Mouse (Mus musculus) thymus, adult 2 months (tissue): ENCODE data around the gene 1700018F24Rik. TPM values are rescaled to one million over a fixed set of nuclear protein-coding genes. Genes with fewer than 3 reads are reported as not detected.
"Not testable (repeated sequence)": the region's sequence is repeated elsewhere in the genome, so short reads cannot be mapped to it uniquely, and the experiment has no call there.

Source experiments
- DNase-seq: peaks from one replicate; pipeline ENCODE4 v3.0.0; 2021
- H3K27ac ChIP-seq: fragments of 200-500 bp; 2 replicates; pipeline ENCODE4 v1.5.1; 2012; ENCODE audit warnings: low read length, control low read depth; ENCODE audit not compliant: control insufficient read depth, insufficient read depth
- H3K27me3 ChIP-seq: fragments of 200-500 bp; 2 replicates; pipeline ENCODE4 v1.6.1; 2012; ENCODE audit warnings: mild to moderate bottlenecking, low read length, moderate library complexity, mixed read lengths; ENCODE audit not compliant: control insufficient read depth, insufficient read depth
- H3K36me3 ChIP-seq: fragments of 200-500 bp; 2 replicates; pipeline ENCODE4 v1.6.1; 2012; ENCODE audit warnings: mild to moderate bottlenecking, low read length, moderate library complexity; ENCODE audit not compliant: control insufficient read depth, insufficient read depth
- H3K4me1 ChIP-seq: fragments of 200-500 bp; replicated peaks from 2 replicates; pipeline ENCODE4 v1.6.1; 2012; ENCODE audit warnings: low read length; ENCODE audit not compliant: control insufficient read depth, insufficient read depth
- H3K4me3 ChIP-seq: fragments of 200-500 bp; 2 replicates; pipeline ENCODE4 v1.5.1; 2012; ENCODE audit warnings: mild to moderate bottlenecking, low read length, control low read depth, moderate library complexity; ENCODE audit not compliant: control insufficient read depth, insufficient read depth
- CTCF ChIP-seq: fragments of 200-500 bp; IDR thresholded peaks from 2 replicates; pipeline ENCODE4 v1.5.1; 2012; ENCODE audit warnings: mild to moderate bottlenecking, control low read depth, low read length, moderate library complexity, borderline replicate concordance; ENCODE audit not compliant: control insufficient read depth, poor library complexity, insufficient read depth; ENCODE audit errors: extremely low read depth
- POLR2A ChIP-seq: fragments of 200-500 bp; IDR thresholded peaks from 2 replicates; pipeline ENCODE4 v1.6.1; 2012; ENCODE audit warnings: mild to moderate bottlenecking, low read length, control low read depth, moderate library complexity; ENCODE audit not compliant: control insufficient read depth, poor library complexity, insufficient read depth; ENCODE audit errors: extremely low read depth
- WGBS: fragments of 180-500 bp; shearing (Covaris S2); methylation state at CpG from one replicate; pipeline ENCODE4 v1.1.7; 2018; 5-methylcytosine and 5-hydroxymethylcytosine counted together
- polyA plus RNA-seq: library from polyadenylated mRNA; depleted of rRNA; stranded (reverse); fragments of >200 nt; gene quantifications from 2 replicates; pipeline ENCODE4 v1.2.3, GENCODE M21; 2012; rRNA removed

1700018F24Rik gene
- not detected in 2 replicates for polyA plus RNA-seq

DNA sequence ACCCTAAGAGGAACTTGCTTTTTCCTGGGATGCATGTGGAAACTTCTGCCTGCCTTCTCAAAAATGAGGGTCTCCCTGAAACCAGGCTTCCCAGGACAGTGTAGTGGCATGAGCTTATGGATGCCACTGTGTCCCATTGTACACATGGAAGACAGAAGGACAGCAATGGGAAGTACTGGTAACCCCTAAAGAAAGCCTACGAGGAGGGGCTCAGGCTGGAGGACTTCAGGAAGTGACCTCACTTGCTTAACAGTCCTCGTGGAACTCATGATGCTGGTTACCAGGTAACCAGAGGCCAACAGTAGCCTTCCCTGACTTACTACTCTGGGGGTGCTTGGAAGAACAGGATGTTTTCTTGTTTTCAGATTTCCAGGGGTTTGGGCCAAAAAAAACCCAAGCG lies at the start of gene 1700018F24Rik:
1700018F24Rik (plus strand) TSS at position 301 of the 400 bp plus-strand sequence.
- H3K36me3 ChIP-seq, H3K27ac ChIP-seq, H3K4me3 ChIP-seq, DNase-seq, H3K4me1 ChIP-seq, H3K27me3 ChIP-seq: not testable (repeated sequence)
- WGBS = 47% methylated on average over 3 of the region's 3 CpGs

DNA sequence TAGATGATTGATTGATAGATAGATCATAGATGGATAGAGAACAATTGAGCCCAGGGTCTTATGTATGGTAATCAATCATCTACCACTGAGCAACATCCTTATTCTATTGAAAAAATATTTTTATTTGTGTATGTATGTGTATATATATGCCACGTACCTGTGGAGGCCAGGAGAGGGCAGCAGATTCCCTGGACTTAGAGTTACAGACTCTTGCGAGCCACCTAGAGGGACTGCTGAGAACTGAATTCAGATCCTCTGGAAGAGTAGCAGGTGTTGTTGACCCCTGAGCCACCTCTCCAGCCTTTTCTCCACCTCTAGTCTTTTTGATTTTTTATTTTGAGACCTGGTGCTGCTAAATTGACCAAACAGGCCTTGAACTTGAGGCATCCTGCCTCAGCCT lies 44.3 kb upstream of the 1700018F24Rik start:
- TF ChIP-seq CTCF = no peak
- no peak for TF ChIP-seq POLR2A
- Histone ChIP-seq H3K27ac (no peak overlapping the region), H3K4me3 (no peak overlapping the region), H3K4me1 (no peaks in the 10 kb centered on the region), H3K36me3 (no peaks in the 10 kb centered on the region), H3K27me3 (no peaks in the 10 kb centered on the region)
- peak; percentile 16 for DNase-seq
- 77% methylated on average over 2 of the region's 2 CpGs for WGBS

DNA sequence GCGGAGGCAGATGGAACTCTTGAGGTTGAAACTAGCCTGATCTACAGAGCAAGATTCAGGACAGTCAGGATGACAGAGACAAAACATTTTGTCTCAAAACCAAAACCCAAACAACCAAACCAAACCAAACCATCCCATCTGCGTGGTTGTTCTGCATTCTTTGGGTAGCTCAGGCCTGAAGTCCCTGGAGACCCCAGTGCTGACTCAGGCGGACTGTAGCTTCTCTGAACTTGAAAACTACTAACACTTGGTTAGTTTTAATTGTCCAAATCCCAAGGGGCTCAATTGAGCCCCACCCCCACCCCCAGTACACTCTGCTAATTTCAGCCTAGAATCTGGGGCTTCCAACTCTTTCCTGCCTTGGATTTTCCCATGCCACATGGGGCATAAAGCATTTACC lies 39.4 kb upstream of the 1700018F24Rik start:
- Histone ChIP-seq H3K27ac (no peak overlapping the region), H3K36me3 (no peaks in the 10 kb centered on the region), H3K4me3 (no peak overlapping the region), H3K4me1 (no peaks in the 10 kb centered on the region), H3K27me3 (no peaks in the 10 kb centered on the region)
- no peak for DNase-seq
- TF ChIP-seq POLR2A (no peak), CTCF (no peak)
- WGBS = 87% methylated on average over 3 of the region's 3 CpGs

DNA sequence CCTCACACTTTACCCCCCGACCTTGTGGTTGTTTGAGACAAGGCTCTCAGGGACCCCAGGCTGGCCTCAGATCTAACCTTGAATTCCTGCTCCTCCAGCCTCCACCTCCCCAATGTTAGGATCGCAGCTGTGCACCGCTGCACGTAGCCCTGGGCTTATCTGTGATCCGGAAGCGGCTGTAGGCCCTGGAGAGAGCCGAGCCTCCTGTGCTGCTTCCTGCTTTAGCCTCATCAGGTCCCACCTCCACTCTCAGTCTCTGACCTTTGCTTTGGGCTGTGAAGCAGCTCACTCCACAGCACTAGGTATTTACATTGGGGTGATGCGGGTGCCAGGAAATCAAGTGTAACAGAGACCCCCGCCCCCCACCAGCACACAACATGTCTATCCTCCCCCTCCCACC lies 38.3 kb upstream of the 1700018F24Rik start:
- no peak for DNase-seq
- no peak overlapping the region for H3K27ac ChIP-seq
- H3K4me1 ChIP-seq = no peaks in the 10 kb centered on the region
- 89% methylated on average over 9 of the region's 9 CpGs for WGBS
- H3K36me3 ChIP-seq = no peaks in the 10 kb centered on the region
- H3K4me3 ChIP-seq = no peak overlapping the region
- no peak for TF ChIP-seq POLR2A
- TF ChIP-seq CTCF = no peak
- H3K27me3 ChIP-seq = no peaks in the 10 kb centered on the region

DNA sequence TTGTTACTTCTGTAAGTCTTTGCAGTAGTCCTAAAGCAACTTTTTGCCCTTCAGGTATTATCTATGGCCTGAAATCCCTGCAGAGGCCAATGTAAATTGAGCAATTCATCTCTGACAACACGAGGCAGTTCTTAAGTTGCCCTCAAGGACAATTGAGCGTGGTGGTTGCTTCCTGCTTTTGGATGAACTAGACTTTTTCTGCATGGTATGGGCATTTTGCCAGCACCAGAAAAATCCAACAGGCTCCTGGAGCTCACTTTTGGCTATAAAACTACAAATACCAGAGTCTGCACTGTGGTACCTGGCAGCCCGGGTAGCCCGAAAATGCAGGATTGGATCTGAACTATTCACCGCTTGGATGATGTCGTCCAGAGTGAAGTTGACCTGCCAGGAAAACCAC lies 37.2 kb upstream of the 1700018F24Rik start:
- H3K4me1 ChIP-seq = no peaks in the 10 kb centered on the region
- no peak for TF ChIP-seq POLR2A
- TF ChIP-seq CTCF = no peak
- H3K36me3 ChIP-seq = no peaks in the 10 kb centered on the region
- no peak for DNase-seq
- WGBS = 76% methylated on average over 6 of the region's 6 CpGs
- no peaks in the 10 kb centered on the region for H3K27me3 ChIP-seq
- no peak overlapping the region for H3K27ac ChIP-seq
- no peak overlapping the region for H3K4me3 ChIP-seq

DNA sequence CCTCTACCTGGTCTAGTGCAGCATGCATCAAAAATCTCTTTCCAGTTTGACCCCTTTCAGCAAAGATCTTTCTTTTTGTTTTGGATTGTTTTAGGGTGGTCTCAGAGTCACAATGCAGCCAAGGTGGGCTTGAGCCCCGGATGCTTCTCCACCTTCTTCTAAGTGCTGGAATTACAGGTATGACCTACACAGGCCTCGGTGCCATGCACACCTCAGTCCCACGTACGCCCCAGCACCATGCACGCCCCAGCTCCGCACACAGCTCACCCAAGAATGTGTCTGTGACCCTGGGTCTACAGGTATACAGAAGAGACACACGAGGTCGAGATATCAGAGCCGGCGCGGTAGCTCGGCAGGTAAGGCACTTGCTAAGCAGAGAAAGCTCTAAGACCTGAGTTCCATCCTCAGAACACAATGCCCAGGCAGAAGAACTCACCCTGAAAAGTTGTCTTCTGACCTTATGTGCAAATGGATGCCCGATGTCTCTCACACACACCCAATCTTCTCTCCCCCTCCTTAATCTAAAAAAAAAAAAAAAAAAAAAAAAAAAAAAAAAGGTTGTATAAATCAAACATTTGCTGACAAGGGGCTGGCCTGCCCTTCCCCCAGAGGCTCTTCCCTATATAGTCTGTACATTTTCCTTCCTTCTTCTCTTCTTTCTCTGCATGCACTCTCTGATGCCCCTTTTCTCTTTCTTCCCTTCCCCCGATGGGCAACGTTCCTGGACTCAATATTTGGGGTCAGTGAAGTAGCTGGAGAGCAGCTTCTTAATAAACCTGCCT lies 33.7 kb upstream of the 1700018F24Rik start:
- WGBS = 92% methylated on average over 15 of the region's 15 CpGs
- Histone ChIP-seq H3K4me1 (no peaks in the 10 kb centered on the region), H3K36me3 (no peaks in the 10 kb centered on the region), H3K27ac (no peak overlapping the region), H3K4me3 (no peak overlapping the region), H3K27me3 (no peaks in the 10 kb centered on the region)
- no peak for TF ChIP-seq CTCF
- TF ChIP-seq POLR2A = no peak
- no peak for DNase-seq

DNA sequence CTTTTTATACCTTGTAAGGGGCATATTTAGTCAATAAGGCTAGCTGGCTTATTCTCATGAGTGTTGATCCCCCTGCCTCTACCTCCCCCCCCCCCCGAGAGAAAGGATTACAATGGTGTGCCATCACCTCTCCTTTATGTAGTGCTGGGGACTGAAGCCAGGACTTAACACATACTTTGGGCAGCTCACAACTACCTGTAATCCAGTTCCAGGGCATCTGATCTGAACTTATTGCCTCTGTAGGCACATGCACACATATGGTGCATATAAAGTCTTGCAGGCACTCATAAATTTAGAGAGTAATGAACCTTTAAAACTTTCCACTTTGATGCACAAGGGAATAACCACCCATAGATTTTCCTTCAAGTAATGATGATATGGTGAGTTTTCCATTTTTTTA lies 28.5 kb upstream of the 1700018F24Rik start:
- DNase-seq = no peak
- TF ChIP-seq POLR2A (no peak), CTCF (no peak)
- Histone ChIP-seq H3K36me3 (no peaks in the 10 kb centered on the region), H3K4me1 (no peaks in the 10 kb centered on the region), H3K27me3 (no peaks in the 10 kb centered on the region), H3K4me3 (no peak overlapping the region), H3K27ac (no peak overlapping the region)
- WGBS = 100% methylated on average over 1 of the region's 1 CpGs

DNA sequence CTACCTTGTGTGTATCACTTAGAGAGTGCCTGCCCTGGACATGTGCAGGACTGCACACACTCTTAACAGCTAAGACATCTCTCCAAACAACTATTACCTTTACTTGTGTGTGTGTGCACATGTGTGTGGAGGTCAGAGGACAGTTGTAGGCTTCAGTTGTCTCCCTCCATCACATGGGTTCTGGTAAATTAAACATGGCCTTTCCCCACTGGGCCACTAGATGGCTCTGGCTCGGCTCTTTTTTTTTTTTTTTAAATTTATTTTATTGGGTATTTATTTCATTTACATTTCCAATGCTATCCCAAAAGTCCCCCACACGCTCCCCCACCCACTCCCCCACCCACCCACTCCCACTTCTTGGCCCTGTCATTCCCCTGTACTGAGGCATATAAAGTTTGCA lies 26.0 kb upstream of the 1700018F24Rik start:
- not testable (repeated sequence) for H3K27ac ChIP-seq, H3K36me3 ChIP-seq, DNase-seq, H3K4me1 ChIP-seq, H3K27me3 ChIP-seq, H3K4me3 ChIP-seq
- 15% methylated on average over 2 of the region's 2 CpGs for WGBS

DNA sequence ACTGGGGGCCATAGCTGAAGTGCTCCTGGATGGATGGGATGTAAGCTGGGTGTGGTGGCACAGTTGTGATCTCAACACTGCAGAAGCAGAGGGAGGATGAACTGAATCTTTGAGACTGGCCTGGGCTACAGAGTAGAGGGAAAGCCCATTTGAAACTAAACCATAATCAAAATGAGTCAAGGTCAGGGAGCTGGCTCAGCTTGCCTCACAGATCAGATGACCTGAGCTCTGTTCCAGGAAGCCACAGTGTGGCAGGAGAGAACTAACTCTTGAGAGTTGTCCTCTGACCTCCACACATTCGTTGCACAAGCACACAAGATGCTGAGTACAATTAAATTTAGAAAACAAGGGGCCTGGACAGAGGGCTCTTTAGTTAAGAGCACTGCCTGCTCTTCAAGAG lies 22.5 kb upstream of the 1700018F24Rik start:
- DNase-seq, H3K4me3 ChIP-seq, H3K27ac ChIP-seq, H3K4me1 ChIP-seq, H3K27me3 ChIP-seq, H3K36me3 ChIP-seq: not testable (repeated sequence)
- WGBS = 20% methylated on average over 1 of the region's 1 CpGs
